Mouse (Mus musculus) B cell, adult (primary cell): ENCODE measurements around the gene Lgr5. TPM values are rescaled to one million over a fixed set of nuclear protein-coding genes. Genes with fewer than 3 reads are reported as not detected.

Experiments
- total RNA-seq: library from RNA; stranded (reverse); gene quantifications from 4 replicates; pipeline ENCODE4 v1.2.4, GENCODE M21; 2023; ENCODE audit not compliant: inconsistent age

Gene Lgr5
- 0.39 to 0.96 TPM (median 0.72 TPM) in 4 replicates for total RNA-seq

GRCm38 (mm10) chr10:115587301-115587969 is at the start of gene Lgr5:
Lgr5 (minus strand) TSS chr10:115587780.

GRCm38 (mm10) chr10:115569712-115570491 is 17.7 kb downstream of the Lgr5 start, which contains the start of gene A930009A15Rik:
A930009A15Rik (plus strand) TSS chr10:115569986.

Other genes starting within 250 kb of the Lgr5 start
- 24.7 to 34.2 TPM (median 29.8 TPM) in 4 replicates for gene Tmem19, start 225.3 kb downstream of the Lgr5 start, total RNA-seq
- gene Thap2, start 203.3 kb downstream of the Lgr5 start, total RNA-seq, result 3.9 to 7.6 TPM (median 6.4 TPM) in 4 replicates
- 69.7 to 76.9 TPM (median 73.3 TPM) in 4 replicates for gene Zfc3h1, start 202.8 kb downstream of the Lgr5 start, total RNA-seq
- not detected in 4 replicates for gene A930009A15Rik, start 17.8 kb downstream of the Lgr5 start, total RNA-seq
- gene Tspan8, start 229.1 kb upstream of the Lgr5 start, total RNA-seq, result 4.7 to 7.0 TPM (median 5.6 TPM) in 4 replicates